Mouse (Mus musculus): ENCODE measurements around the gene Tent4a. TPM values are rescaled to one million over a fixed set of nuclear protein-coding genes. Genes with fewer than 3 reads are reported as not detected.
A peak's percentile ranks its signal among the peaks of the same experiment; 100 is the strongest.

Tent4a gene
- polyA plus RNA-seq, 1 experiment from 2014 or later, result 3.7 TPM

DNA sequence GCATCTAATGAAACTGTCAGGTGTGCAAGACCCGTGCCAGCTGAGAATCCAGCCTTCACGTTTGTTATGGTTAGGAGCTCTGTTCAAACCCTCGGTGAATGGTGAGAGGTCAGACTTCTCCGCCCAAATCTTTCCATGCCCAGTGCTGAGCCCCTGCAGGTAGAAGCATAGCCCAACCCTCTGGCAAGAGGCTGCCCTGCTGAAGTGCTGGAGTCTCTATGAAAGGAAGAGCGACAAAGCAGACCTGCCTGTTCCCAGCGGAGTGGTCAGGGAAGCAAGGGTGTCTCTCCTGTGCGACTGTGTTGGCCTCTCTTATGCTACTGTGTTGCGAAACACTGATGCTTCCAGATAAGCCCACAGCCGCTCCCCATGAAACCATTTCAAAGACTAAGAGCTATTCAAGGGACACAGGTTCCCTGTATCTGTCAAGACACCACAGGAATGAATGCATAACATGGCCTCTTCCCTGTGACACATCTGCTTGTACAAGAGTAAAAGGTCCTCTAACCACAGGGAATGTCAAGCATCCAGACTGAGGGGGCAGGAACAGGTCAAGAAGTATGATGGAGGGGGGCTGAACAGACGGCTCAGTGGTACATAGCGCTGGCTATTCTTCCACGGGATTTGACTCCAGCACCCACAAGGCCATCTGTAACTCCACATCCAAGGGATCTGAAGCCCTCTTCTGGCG lies 45.7 kb downstream of the Tent4a start:
- Histone ChIP-seq H3K4me3 (ENCODE audit: low read length) (no peak overlapping the region), H3K9ac (ENCODE audit: low read depth, low read length) (no peak overlapping the region), H3K27ac (ENCODE audit: low read length) (no peak overlapping the region), H3K4me2 (ENCODE audit: low read depth, low read length) (peak overlapping the region; percentile 2; the same call in 1 of the 2 replicates), H3K27me3 (replicated peaks; ENCODE audit: control insufficient read depth, insufficient read depth, low read length) (peaks cover 12% of the 10 kb centered on the region), H3K9me3 (ENCODE audit: control insufficient read depth, low read length) (no peaks in the 10 kb centered on the region), H3K36me3 (ENCODE audit: control insufficient read depth, insufficient read depth, low read length) (no peaks in the 10 kb centered on the region), H3K4me1 (ENCODE audit: control insufficient read depth, insufficient read depth, low read length) (peaks cover 11% of the 10 kb centered on the region; the same call in 1 of the 2 replicates)
- peak; percentile 74 for ATAC-seq
- 30% methylated on average over 13 of the region's 13 CpGs for WGBS

- 0 out of 2 replicates have a peak, but pooled peaks have one; percentile 11 for ATAC-seq
- H3K9me3 ChIP-seq (ENCODE audit: control insufficient read depth, low read length), result no peaks in the 10 kb centered on the region
Measured at GRCm38 (mm10) chr13:69487611-69488275, 46.7 kb downstream of the Tent4a start.

GRCm38 (mm10) chr13:69487108-69487507 lies 47.3 kb downstream of the Tent4a start:
- no peak overlapping the region for H3K4me3 ChIP-seq (ENCODE audit: low read length)
- H3K4me2 ChIP-seq (ENCODE audit: low read depth, low read length), result no peak overlapping the region
- peaks cover 11% of the 10 kb centered on the region for H3K4me1 ChIP-seq (ENCODE audit: control insufficient read depth, insufficient read depth, low read length)
- no peak for ATAC-seq
- H3K9me3 ChIP-seq (ENCODE audit: control insufficient read depth, low read length), result no peaks in the 10 kb centered on the region
- 85% methylated on average over 7 of the region's 7 CpGs for WGBS
- H3K27me3 ChIP-seq (replicated peaks; ENCODE audit: control insufficient read depth, insufficient read depth, low read length), result peaks cover 20% of the 10 kb centered on the region
- no peak overlapping the region for H3K9ac ChIP-seq (ENCODE audit: low read depth, low read length)
- H3K36me3 ChIP-seq (ENCODE audit: control insufficient read depth, insufficient read depth, low read length), result no peaks in the 10 kb centered on the region
- H3K27ac ChIP-seq (ENCODE audit: low read length), result no peak overlapping the region

More at GRCm38 (mm10) chr13:69487611-69488275, 46.7 kb downstream of the Tent4a start:
- H3K36me3 ChIP-seq (ENCODE audit: control insufficient read depth, insufficient read depth, low read length), result no peaks in the 10 kb centered on the region
- peak overlapping the region; percentile 39 for H3K9ac ChIP-seq (ENCODE audit: low read depth, low read length)
- peak overlapping the region; percentile 49 for H3K4me2 ChIP-seq (ENCODE audit: low read depth, low read length)
- WGBS, result 1% methylated on average over 26 of the region's 26 CpGs
- peaks cover 17% of the 10 kb centered on the region for H3K27me3 ChIP-seq (replicated peaks; ENCODE audit: control insufficient read depth, insufficient read depth, low read length)
- H3K4me3 ChIP-seq (ENCODE audit: low read length), result peak overlapping the region; percentile 30
- peaks cover 11% of the 10 kb centered on the region; the same call in 1 of the 2 replicates for H3K4me1 ChIP-seq (ENCODE audit: control insufficient read depth, insufficient read depth, low read length)
- no peak overlapping the region for H3K27ac ChIP-seq (ENCODE audit: low read length)

DNA sequence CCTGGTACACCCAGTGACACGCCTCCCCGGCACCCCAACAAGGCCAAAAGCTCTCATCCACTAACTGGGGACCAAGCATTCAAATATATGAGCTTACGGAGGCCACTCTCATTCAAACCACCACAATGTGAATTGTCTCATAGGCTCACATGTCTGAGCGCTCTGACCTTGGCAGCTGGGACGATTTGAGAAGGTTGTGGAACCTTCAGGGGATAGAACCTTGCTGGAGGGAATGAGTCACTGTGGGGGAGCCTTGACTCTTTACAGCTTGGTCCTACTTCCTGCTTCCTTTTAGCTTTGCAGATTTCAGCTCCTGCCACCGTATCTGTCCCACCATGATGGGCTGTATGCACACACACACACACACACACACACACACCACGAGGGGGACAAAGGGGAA lies 48.6 kb downstream of the Tent4a start:
- Histone ChIP-seq H3K4me1 (ENCODE audit: control insufficient read depth, insufficient read depth, low read length) (peaks cover 23% of the 10 kb centered on the region), H3K9me3 (ENCODE audit: control insufficient read depth, low read length) (no peaks in the 10 kb centered on the region), H3K27ac (ENCODE audit: low read length) (no peak overlapping the region), H3K4me3 (ENCODE audit: low read length) (no peak overlapping the region), H3K9ac (ENCODE audit: low read depth, low read length) (no peak overlapping the region), H3K4me2 (ENCODE audit: low read depth, low read length) (no peak overlapping the region), H3K27me3 (replicated peaks; ENCODE audit: control insufficient read depth, insufficient read depth, low read length) (peaks cover 31% of the 10 kb centered on the region), H3K36me3 (ENCODE audit: control insufficient read depth, insufficient read depth, low read length) (no peaks in the 10 kb centered on the region)
- no peak for ATAC-seq
- 71% methylated on average over 7 of the region's 7 CpGs for WGBS

DNA sequence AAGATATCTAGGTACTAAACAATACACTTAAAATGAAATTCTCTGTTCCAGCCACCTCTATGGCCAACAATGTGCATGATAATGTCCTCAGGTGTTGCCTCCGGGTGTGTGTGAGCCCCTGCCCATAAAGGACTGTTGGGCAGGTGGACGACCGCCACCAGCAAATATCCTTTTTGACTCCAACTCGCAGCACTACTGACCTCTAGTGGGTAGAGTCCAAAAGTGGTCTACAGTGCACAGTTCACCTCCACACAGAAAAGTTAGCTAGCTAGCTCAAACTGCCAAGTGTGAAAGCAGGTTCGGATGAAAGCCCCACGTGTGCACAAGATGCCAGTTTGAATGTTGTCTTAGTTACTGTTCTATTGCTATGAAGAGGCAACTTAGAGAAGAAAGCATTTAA lies 49.1 kb downstream of the Tent4a start:
- peaks cover 25% of the 10 kb centered on the region for H3K4me1 ChIP-seq (ENCODE audit: control insufficient read depth, insufficient read depth, low read length)
- peaks cover 33% of the 10 kb centered on the region for H3K27me3 ChIP-seq (replicated peaks; ENCODE audit: control insufficient read depth, insufficient read depth, low read length)
- H3K4me2 ChIP-seq (ENCODE audit: low read depth, low read length), result no peak overlapping the region
- H3K36me3 ChIP-seq (ENCODE audit: control insufficient read depth, insufficient read depth, low read length), result no peaks in the 10 kb centered on the region
- H3K4me3 ChIP-seq (ENCODE audit: low read length), result no peak overlapping the region
- no peak overlapping the region for H3K9ac ChIP-seq (ENCODE audit: low read depth, low read length)
- H3K9me3 ChIP-seq (ENCODE audit: control insufficient read depth, low read length), result no peaks in the 10 kb centered on the region
- no peak for ATAC-seq
- WGBS, result 14% methylated on average over 6 of the region's 6 CpGs
- H3K27ac ChIP-seq (ENCODE audit: low read length), result no peak overlapping the region

GRCm38 (mm10) chr13:69482751-69483150 lies 51.7 kb downstream of the Tent4a start:
- Histone ChIP-seq H3K4me1 (ENCODE audit: control insufficient read depth, insufficient read depth, low read length) (peaks cover 18% of the 10 kb centered on the region), H3K36me3 (ENCODE audit: control insufficient read depth, insufficient read depth, low read length) (no peaks in the 10 kb centered on the region), H3K4me3 (ENCODE audit: low read length) (no peak overlapping the region), H3K9ac (ENCODE audit: low read depth, low read length) (no peak overlapping the region), H3K27ac (ENCODE audit: low read length) (no peak overlapping the region), H3K9me3 (ENCODE audit: control insufficient read depth, low read length) (no peaks in the 10 kb centered on the region), H3K4me2 (ENCODE audit: low read depth, low read length) (no peak overlapping the region), H3K27me3 (replicated peaks; ENCODE audit: control insufficient read depth, insufficient read depth, low read length) (peaks cover 33% of the 10 kb centered on the region)
- ATAC-seq, result no peak
- WGBS, result 43% methylated on average over 8 of the region's 8 CpGs

- Histone ChIP-seq H3K27me3 (replicated peaks; ENCODE audit: control insufficient read depth, insufficient read depth, low read length) (peaks cover 28% of the 10 kb centered on the region), H3K36me3 (ENCODE audit: control insufficient read depth, insufficient read depth, low read length) (no peaks in the 10 kb centered on the region), H3K4me3 (ENCODE audit: low read length) (peak overlapping the region; percentile 36), H3K4me1 (ENCODE audit: control insufficient read depth, insufficient read depth, low read length) (peaks cover 15% of the 10 kb centered on the region), H3K27ac (ENCODE audit: low read length) (no peak overlapping the region), H3K4me2 (ENCODE audit: low read depth, low read length) (peak overlapping the region; percentile 57), H3K9ac (ENCODE audit: low read depth, low read length) (no peak overlapping the region), H3K9me3 (ENCODE audit: control insufficient read depth, low read length) (no peaks in the 10 kb centered on the region)
- 3% methylated on average over 30 of the region's 30 CpGs for WGBS
- peak; percentile 57; the same call in 1 of the 2 replicates for ATAC-seq
Measured at GRCm38 (mm10) chr13:69481634-69482505, 52.5 kb downstream of the Tent4a start.

- Histone ChIP-seq H3K4me2 (ENCODE audit: low read depth, low read length) (no peak overlapping the region), H3K27me3 (replicated peaks; ENCODE audit: control insufficient read depth, insufficient read depth, low read length) (peaks cover 24% of the 10 kb centered on the region), H3K4me3 (ENCODE audit: low read length) (no peak overlapping the region), H3K27ac (ENCODE audit: low read length) (no peak overlapping the region), H3K4me1 (ENCODE audit: control insufficient read depth, insufficient read depth, low read length) (peaks cover 15% of the 10 kb centered on the region), H3K9ac (ENCODE audit: low read depth, low read length) (no peak overlapping the region), H3K36me3 (ENCODE audit: control insufficient read depth, insufficient read depth, low read length) (no peaks in the 10 kb centered on the region), H3K9me3 (ENCODE audit: control insufficient read depth, low read length) (no peaks in the 10 kb centered on the region)
- no peak for ATAC-seq
- WGBS, result 15% methylated on average over 8 of the region's 8 CpGs
Measured at GRCm38 (mm10) chr13:69481026-69481425, 53.4 kb downstream of the Tent4a start.

DNA sequence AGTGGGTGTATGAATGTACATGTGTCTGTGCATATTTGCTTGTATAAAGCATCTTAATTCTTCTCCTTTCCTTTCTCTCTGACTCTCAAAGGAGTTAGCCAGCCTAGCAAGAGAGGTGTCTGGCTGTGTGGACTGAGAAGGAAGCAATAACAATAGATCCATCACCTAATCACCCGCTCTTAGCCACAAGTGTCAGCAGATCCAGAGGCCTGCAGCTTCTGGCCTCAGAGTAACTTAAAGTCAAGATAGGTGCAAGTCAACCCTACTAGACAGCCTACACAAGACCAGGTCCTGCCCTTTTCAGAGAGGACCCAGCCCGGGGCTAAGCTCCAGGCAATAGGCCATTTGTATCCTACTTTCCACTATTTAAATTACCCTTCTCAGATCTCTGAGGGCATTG lies 54.5 kb downstream of the Tent4a start:
- no peak overlapping the region for H3K4me2 ChIP-seq (ENCODE audit: low read depth, low read length)
- H3K27me3 ChIP-seq (replicated peaks; ENCODE audit: control insufficient read depth, insufficient read depth, low read length), result peaks cover 24% of the 10 kb centered on the region
- H3K36me3 ChIP-seq (ENCODE audit: control insufficient read depth, insufficient read depth, low read length), result no peaks in the 10 kb centered on the region
- H3K9ac ChIP-seq (ENCODE audit: low read depth, low read length), result no peak overlapping the region
- H3K27ac ChIP-seq (ENCODE audit: low read length), result no peak overlapping the region
- H3K9me3 ChIP-seq (ENCODE audit: control insufficient read depth, low read length), result no peaks in the 10 kb centered on the region
- ATAC-seq, result no peak
- no peak overlapping the region for H3K4me3 ChIP-seq (ENCODE audit: low read length)
- peaks cover 15% of the 10 kb centered on the region for H3K4me1 ChIP-seq (ENCODE audit: control insufficient read depth, insufficient read depth, low read length)
- 66% methylated on average over 2 of the region's 2 CpGs for WGBS
